ENCODE assay signal across 9 mouse cellular contexts in the genomic region with DNA sequence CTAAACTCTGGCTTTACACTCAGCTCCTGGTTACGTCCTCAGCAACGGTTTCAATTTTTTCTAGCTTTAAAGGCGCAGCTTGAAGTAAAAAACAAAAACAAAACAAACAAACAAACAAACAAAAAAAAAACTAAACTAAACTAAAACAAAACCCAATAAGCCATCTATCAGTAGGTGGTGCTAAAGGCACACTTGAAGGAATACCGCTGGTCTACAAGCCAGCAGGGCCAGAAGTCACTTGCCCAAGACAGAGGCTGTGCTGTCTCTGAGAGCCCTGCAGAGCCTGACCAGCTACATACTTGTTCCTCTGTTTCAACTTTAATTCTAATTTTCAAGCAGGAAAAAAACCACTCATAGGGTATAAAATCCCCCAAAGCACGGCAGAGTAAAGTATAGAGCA. TPM values are rescaled to one million over a fixed set of nuclear protein-coding genes. Genes with fewer than 3 reads are reported as not detected.
DNase-seq lines count a peak whose midpoint lies in the region; ATAC-seq and TF ChIP-seq lines count a peak whose summit lies in the region.
"Had no signal": no experiment of that assay in that cellular context is flagged by ENCODE, and none has a peak within 500 bp of the region (broad histone marks: within the 10 kb centered on the region; RNA-seq: fewer than 3 reads in every experiment).

No protein-coding gene starts in this region.

- no peaks in the 10 kb centered on the region for H3K9me3 ChIP-seq in kidney, postnatal 0 days (replicated peaks; ENCODE audit: low read length)
- H3K9me3 ChIP-seq: forebrain, embryonic 13.5 days had no signal

- TF ChIP-seq CTCF in cerebellum, adult 2 months (IDR thresholded peaks at IDR 0.05; ENCODE audit: borderline replicate concordance, insufficient read depth, low read depth, low read length): peak; percentile 57
- peak; percentile 67 for TF ChIP-seq CTCF in kidney, postnatal 0 days (IDR thresholded peaks at IDR 0.05; ENCODE audit: low read depth)
- TF ChIP-seq CTCF in Patski (IDR thresholded peaks at IDR 0.05): peak; percentile 63

- H3K9ac ChIP-seq in kidney, postnatal 0 days (ENCODE audit: low read depth, low read length): no peak overlapping the region
- H3K9ac ChIP-seq: forebrain, embryonic 13.5 days had no signal

- POLR2A ChIA-PET in Patski (lab: Charles Lee): no interaction called here

- no peak for TF ChIP-seq POLR2A in cerebellum, adult 2 months (IDR thresholded peaks at IDR 0.05; ENCODE audit: borderline replicate concordance, insufficient read depth, low read length)

- ATAC-seq in kidney, postnatal 0 days (replicated peaks; ENCODE audit: low FRiP score, low read depth): no peak
- no peak for ATAC-seq in Patski
- 0 out of 2 replicates have a peak, but pooled peaks have one; percentile 37 for ATAC-seq in megakaryocyte progenitor cell, adult 5-6 weeks (replicated peaks; ENCODE audit: poor library complexity)
- no peak; the same call in 1 of the 2 replicates for ATAC-seq in frontal cortex, adult (ENCODE audit: low TSS enrichment)
- ATAC-seq: forebrain, embryonic 13.5 days had no signal

- H3K36me3 ChIP-seq in kidney, postnatal 0 days (ENCODE audit: insufficient read depth, low read length): no peaks in the 10 kb centered on the region

- no peaks in the 10 kb centered on the region for H3K4me1 ChIP-seq in cerebellum, adult 2 months (ENCODE audit: control insufficient read depth, insufficient read depth, low read length)
- H3K4me1 ChIP-seq in kidney, postnatal 0 days (replicated peaks; ENCODE audit: insufficient read depth, low read length): no peaks in the 10 kb centered on the region
- H3K4me1 ChIP-seq: forebrain, embryonic 13.5 days had no signal

- in situ Hi-C loops in Patski (cut with MboI; ENCODE audit: low pct_unique_long_range_greater_than_20kb): no loop called here

- DNase-seq in cerebellum, adult 2 months: peak; percentile 17 to 28
- DNase-seq in cerebellum, adult 9-11 months: no peak
- DNase-seq in kidney, postnatal 0 days (ENCODE audit: low spot score): peak; percentile 46
- DNase-seq in kidney, adult 8-10 months: no peak
- no peak for DNase-seq in Patski (ENCODE audit: low read depth, low spot score)
- DNase-seq in adrenal gland, postnatal 10 days: no peak

- H3K4me2 ChIP-seq in kidney, postnatal 0 days (ENCODE audit: low read length): no peak overlapping the region
- H3K4me2 ChIP-seq: forebrain, embryonic 13.5 days had no signal

- no peak overlapping the region for H3K27ac ChIP-seq in cerebellum, adult 2 months (ENCODE audit: insufficient read depth, low read length)
- H3K27ac ChIP-seq in kidney, postnatal 0 days: no peak overlapping the region
- H3K27ac ChIP-seq: forebrain, embryonic 13.5 days had no signal

- H3K4me3 ChIP-seq in cerebellum, adult 2 months (replicated peaks; ENCODE audit: insufficient read depth, low read depth, low read length): no peak overlapping the region
- no peak overlapping the region for H3K4me3 ChIP-seq in kidney, postnatal 0 days (replicated peaks; ENCODE audit: low read depth, low read length)
- H3K4me3 ChIP-seq: forebrain, embryonic 13.5 days had no signal

- CTCF ChIA-PET in Patski (lab: Charles Lee): interaction anchor here (1.1 to 3.6 kb wide), 5 partner anchors 12 to 243 kb away, joined by 3 to 19 read pairs (median 5); partner anchors contain the start of gene Map3k13

- H3K27me3 ChIP-seq in cerebellum, adult 2 months (ENCODE audit: control insufficient read depth, insufficient read depth, low read length): no peaks in the 10 kb centered on the region
- H3K27me3 ChIP-seq in kidney, postnatal 0 days (ENCODE audit: insufficient read depth, low read length): no peaks in the 10 kb centered on the region
- peaks cover 16% of the 10 kb centered on the region for H3K27me3 ChIP-seq in Patski
- H3K27me3 ChIP-seq: forebrain, embryonic 13.5 days had no signal

- WGBS in cerebellum, adult 2 months: 78% methylated on average over 5 of the region's 5 CpGs
- WGBS in kidney, postnatal 0 days: 72% methylated on average over 5 of the region's 5 CpGs

RNA-seq across cellular contexts. Expression of gene Ehhadh, which starts 17.9 kb away (rescaled TPM):
- polyA plus RNA-seq in cerebellum, adult 2 months (2012; rRNA removed): 3.8 and 4.4 TPM in 2 replicates
- 16.5 and 17.8 TPM in 2 replicates for polyA plus RNA-seq in kidney, postnatal 0 days (2015; fragmentation: Nextera tagmentation; extraction: Ambion mirVana)
- 0.08 TPM for polyA plus RNA-seq in Patski (2021)
- 2.1 and 2.3 TPM in 2 replicates for total RNA-seq in megakaryocyte progenitor cell, adult 5-6 weeks (2015)
- 2.6 and 2.9 TPM in 2 replicates for total RNA-seq in megakaryocyte progenitor cell, adult 5-6 weeks (2017)
- 100 to 1,000 TPM in 1 of 2 experiments, 10 to 100 TPM in 1; 89.8 to 136 TPM for total RNA-seq in adrenal gland, postnatal 10 days (2021)

RNA-seq across cellular contexts. Expression of gene Map3k13, which starts 24.5 kb away (rescaled TPM):
- 13.1 and 13.3 TPM in 2 replicates for polyA plus RNA-seq in cerebellum, adult 2 months (2012; rRNA removed)
- 0.53 and 0.66 TPM in 2 replicates for polyA plus RNA-seq in kidney, postnatal 0 days (2015; fragmentation: Nextera tagmentation; extraction: Ambion mirVana)
- polyA plus RNA-seq in Patski (2021): 0.83 TPM
- 0.10 TPM in 1 of 2 replicates, not detected in the other for total RNA-seq in megakaryocyte progenitor cell, adult 5-6 weeks (2015)
- 0.03 TPM in 1 of 2 replicates, not detected in the other for total RNA-seq in megakaryocyte progenitor cell, adult 5-6 weeks (2017)
- 1 to 10 TPM; 1.6 to 1.7 TPM for total RNA-seq in adrenal gland, postnatal 10 days (2021)

Comparison
In these comparisons a context has a peak if more than half of its experiments do, and no peak if none do; other contexts are left out.
1. DNase-seq: peak in cerebellum, adult 2 months (2 of 2) and kidney, postnatal 0 days (single experiment); none in cerebellum, adult 9-11 months (single experiment), kidney, adult 8-10 months (0 of 2), Patski (single experiment) and adrenal gland, postnatal 10 days (single experiment).
2. Peak in every context shown above with its lines, with median percentiles within 50 percentile points of each other: CTCF ChIP-seq.